Mouse (Mus musculus) brain, embryonic 14.5 days (tissue): ENCODE data around the gene Dot1l. TPM values are rescaled to one million over a fixed set of nuclear protein-coding genes. Genes with fewer than 3 reads are reported as not detected.

Experiments used
- DNase-seq: peaks from one replicate; pipeline ENCODE4 v3.0.0-alpha.2; 2011; ENCODE audit warnings: low read depth
- CTCF ChIP-seq: fragments of 200-500 bp; IDR thresholded peaks from 2 replicates; pipeline ENCODE4 v1.5.1; 2012; ENCODE audit warnings: inconsistent platforms, mild to moderate bottlenecking, moderate library complexity, borderline replicate concordance; ENCODE audit not compliant: insufficient read depth, insufficient read length; ENCODE audit errors: extremely low read depth
- POLR2A ChIP-seq: fragments of 200-500 bp; IDR thresholded peaks from 2 replicates; pipeline ENCODE4 v1.6.1; 2012; ENCODE audit warnings: mild to moderate bottlenecking, inconsistent platforms, borderline replicate concordance; ENCODE audit not compliant: poor library complexity, insufficient read depth, insufficient read length, severe bottlenecking; ENCODE audit errors: extremely low read depth
- polyA plus RNA-seq: library from polyadenylated mRNA; depleted of rRNA; stranded (reverse); fragments of >200 nt; gene quantifications from 2 replicates; pipeline ENCODE4 v1.2.3, GENCODE M21; 2012

Dot1l gene
- polyA plus RNA-seq, 1 experiment = 77.6 TPM

DNA sequence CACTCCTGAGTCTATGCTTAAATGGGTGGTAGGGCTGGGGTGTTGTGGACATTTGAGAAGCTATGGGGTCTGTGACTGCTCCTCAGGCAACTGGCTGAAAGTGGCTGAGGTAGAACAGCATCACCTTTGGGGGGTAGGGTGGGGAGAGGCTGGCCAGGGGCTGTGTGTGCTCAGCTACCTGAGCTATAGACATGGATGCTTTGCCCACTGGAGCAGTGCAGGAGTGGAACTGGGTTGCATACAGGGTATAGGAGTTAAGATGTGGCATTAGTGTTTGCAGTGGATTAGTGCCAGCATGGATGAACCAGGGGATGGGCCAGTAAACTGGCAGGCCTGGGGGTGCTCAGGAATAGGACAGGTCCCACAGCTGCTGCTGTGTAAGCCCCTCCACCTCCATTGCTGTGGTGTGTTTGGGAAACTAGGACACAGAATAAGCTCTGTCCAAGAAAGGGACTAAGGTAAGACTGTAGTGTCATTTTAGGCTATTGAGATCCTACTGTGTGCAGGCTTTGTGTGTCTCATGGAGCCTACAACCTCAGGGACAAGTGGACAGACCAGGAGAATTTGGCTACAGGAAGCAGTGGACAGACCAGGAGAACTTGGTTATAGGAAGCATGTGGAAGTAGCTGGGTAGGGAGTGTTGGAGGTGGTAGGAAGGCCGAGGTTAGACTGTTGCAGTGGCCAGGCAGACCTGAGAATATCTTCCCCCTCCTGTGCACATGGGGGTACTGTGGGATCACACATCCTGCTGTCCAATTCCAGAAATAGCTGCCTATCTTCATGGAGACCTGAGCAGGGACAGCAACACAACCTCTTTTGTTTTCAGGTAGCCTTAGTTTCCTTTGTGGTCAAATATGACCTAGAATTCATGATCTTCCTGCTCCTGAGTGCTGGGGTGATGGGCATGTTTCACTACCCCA lies 74.6 kb downstream of the Dot1l start:
- no peak for DNase-seq
- TF ChIP-seq POLR2A (no peak), CTCF (no peak)

DNA sequence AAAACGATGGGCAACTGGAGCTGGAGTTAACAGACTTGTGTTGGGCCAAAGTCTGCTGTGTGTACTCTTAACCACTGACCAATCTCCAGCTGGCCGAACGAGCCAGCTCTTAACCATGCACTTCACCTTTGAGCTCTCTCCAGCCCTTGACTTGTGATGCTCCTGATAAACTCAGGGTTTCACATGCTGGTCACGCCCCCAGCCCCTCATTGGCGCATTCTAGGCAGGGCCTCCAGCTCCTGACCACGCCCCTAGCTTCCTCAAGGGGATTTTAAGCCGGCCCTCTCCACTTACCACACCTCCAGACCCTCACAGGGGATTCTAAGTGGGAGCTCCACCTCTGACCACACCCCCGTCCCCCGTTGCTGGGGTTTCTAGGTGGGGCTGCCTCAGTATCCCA lies 76.1 kb downstream of the Dot1l start:
- TF ChIP-seq CTCF (no peak), POLR2A (no peak)
- peak; percentile 71 for DNase-seq

DNA sequence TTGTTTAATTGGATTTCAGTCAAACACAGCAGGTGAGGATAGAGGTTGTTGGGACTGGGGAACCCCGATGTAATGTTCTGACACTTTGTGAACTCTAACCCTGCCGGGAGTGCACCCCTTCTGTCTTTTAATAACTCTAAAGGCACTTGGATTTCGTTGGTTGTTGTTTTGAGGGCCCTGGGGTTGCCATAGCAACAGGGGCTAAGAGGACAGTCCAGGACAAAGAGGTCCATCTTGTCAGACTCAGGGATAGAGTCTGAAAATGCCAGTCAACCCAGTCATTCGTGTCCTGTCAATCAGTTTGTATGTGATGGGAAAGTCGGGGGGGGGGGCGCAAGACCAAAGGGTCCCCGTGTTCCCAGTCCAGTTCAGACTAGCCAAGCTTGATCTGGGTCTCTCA lies 77.8 kb downstream of the Dot1l start:
- TF ChIP-seq CTCF (no peak), POLR2A (no peak)
- no peak for DNase-seq

GRCm38 (mm10) chr10:80835617-80836016 lies 80.6 kb downstream of the Dot1l start:
- peak; percentile 23 for DNase-seq
- TF ChIP-seq CTCF (no peak), POLR2A (no peak)

DNA sequence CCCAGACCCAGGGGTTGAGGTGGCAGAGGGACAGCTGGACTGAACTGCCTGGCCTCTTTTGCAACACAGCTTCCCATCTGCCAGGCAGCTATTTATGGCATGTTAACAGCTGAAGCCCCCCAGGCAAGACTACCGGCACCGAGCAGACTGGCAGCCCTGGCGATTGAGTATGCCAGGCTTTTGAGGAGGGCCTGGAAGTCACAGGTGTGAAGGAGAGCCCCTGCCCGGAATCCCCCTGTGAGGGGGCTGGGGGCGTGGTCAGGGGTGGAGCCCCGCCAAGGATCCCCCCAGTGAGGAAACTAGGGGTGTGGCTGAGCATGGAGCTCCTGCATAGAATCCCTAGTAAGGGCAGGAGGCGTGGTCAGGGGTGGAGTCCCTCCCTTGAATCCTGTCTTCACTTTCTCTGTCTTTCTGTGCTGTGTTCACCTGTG lies 82.0 kb downstream of the Dot1l start:
- no peak for TF ChIP-seq POLR2A
- peak; percentile 38 for DNase-seq

DNA sequence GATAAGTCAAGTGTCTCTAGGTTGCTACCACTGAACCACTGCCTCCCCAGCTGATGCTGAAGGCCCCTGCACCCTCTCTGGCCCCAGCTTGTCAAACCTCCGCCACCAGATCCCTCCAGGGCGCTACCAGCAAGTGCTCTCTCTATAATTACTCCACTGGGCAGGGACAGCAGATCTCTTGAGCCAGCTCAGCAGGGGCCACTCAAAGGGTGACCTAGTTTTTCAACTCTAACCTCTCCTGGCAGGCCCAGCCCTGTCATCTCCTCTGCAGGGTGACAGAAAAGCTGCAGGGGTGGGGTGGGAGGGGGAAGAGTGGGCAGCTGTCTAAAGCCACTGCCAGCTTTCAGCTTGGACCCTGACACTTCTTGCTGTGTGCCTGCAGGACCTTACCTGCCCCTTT lies 82.8 kb downstream of the Dot1l start:
- DNase-seq = no peak
- TF ChIP-seq CTCF (no peak), POLR2A (no peak)

DNA sequence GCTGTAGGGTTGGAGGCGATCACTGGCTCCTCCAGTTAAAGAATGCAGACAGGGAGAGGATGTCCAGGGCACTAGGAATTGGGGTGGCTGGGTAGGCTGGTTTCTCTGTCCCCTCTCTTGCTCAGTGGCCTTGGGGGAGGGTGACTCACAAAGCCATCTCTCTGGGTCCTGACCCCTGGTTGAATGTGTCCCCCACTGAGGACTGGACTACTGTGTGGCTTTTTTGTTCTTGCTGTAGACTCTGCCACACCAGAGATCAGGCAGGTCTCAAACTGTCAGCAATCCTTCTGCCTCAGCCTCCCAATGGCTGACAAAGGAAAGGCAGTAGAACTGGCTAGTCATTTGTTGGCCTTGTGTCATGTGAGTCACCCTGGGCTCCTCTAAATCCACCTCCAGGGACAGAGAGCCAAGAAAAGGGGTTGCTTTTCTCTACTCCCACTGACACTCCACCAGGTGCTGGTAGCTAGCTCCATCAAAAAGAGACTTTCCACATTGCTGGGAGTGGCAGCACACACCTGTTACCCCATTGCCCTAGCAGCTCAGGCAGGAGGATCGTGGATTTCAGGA lies 83.4 kb downstream of the Dot1l start:
- no peak for DNase-seq
- no peak for TF ChIP-seq CTCF
- TF ChIP-seq POLR2A = no peak

DNA sequence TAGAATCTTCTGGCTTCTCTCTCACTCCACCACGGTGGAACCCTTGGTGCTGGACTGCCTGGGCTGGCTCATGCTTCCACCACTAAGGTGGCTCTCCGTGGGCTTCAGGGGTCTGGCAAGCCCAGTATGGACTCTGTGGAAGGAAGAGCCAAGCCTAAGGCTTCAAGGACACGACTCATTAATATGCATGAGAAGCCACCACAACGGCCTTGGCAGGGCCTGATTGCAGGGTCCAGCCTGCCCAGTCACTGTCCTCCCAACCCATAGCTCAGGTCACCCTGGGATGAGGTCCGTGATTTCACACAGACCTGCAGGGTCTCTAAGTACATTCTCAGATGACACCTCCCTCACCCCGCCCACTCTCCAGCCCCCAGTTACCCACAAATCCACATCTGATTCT lies 84.8 kb downstream of the Dot1l start:
- no peak for TF ChIP-seq CTCF
- no peak for TF ChIP-seq POLR2A
- DNase-seq = no peak

- no peak for DNase-seq
- TF ChIP-seq POLR2A (no peak), CTCF (no peak)
Observed at GRCm38 (mm10) chr10:80841685-80842084, 86.7 kb downstream of the Dot1l start.

- DNase-seq = no peak
- no peak for TF ChIP-seq CTCF
- TF ChIP-seq POLR2A = no peak
Observed at GRCm38 (mm10) chr10:80842334-80842733, 87.3 kb downstream of the Dot1l start.

DNA sequence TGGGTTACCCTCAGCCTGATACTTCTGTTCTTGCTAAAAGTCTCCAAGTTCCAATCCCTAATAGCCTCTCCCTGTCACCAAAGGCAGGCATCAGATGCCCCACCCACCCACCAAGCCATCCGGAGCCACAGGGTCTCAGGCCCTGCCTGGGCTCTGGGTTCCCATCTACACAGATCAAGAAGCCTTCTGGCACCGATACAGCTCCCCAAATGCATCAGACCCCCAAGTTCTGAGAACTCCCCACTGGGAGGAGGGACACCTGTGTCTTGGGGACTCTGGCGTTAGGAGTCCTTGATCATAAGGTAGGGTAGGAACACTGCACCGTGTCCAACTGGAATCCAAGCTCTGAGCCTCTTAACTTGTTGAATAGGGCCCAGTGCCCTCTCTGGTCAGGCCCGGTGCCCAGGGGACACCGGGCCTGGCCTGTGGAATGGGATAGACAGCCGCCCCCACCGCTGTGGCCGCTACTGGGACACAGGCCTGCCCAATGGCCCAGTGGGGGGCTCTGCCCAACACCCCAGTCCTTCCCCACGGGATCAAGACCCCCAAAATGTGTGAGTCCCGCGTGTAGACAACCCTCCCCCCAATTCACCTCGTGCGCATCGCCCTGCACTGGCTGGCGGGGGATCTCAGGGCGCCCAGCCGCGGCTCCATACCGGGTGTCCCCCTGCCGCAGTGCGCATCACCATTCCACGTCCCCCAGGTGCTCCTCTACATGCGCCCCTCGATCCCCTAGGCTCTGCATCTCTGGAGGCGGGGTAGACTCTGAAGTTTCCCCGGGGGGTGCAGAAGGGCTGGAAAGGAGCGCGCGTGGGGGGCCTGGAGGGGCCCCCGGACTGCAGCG lies 88.3 kb downstream of the Dot1l start:
- DNase-seq = no peak
- TF ChIP-seq POLR2A (no peak), CTCF (no peak)
